Mouse (Mus musculus): ENCODE results near the gene Slc29a3. TPM values are rescaled to one million over a fixed set of nuclear protein-coding genes. Genes with fewer than 3 reads are reported as not detected.

Slc29a3 gene
- 11.8 and 12.9 TPM in 2 replicates for polyA plus RNA-seq (2015; fragmentation: Nextera tagmentation; extraction: Ambion mirVana)

GRCm38 (mm10) chr10:60752040-60753020 lies at the start of gene Slc29a3:
Slc29a3 (minus strand) TSS chr10:60752794.
- Histone ChIP-seq H3K4me1 (replicated peaks) (peaks cover 52% of the 10 kb centered on the region), H3K27me3 (no peaks in the 10 kb centered on the region), H3K4me2 (peak within 1 kb of the TSS; percentile 81), H3K27ac (replicated peaks) (peak within 1 kb of the TSS; percentile 83), H3K9ac (peak within 1 kb of the TSS; percentile 87), H3K9me3 (no peaks in the 10 kb centered on the region), H3K4me3 (peak within 1 kb of the TSS; percentile 57), H3K36me3 (0 out of 2 replicates have a peak, but pooled peaks cover 7% of the 10 kb centered on the region)
- WGBS = 7% methylated on average over 41 of the region's 41 CpGs
- ATAC-seq (ENCODE audit: low read depth) = peak; percentile 94

- no peak overlapping the region for H3K27ac ChIP-seq (replicated peaks)
- WGBS = 68% methylated on average over 12 of the region's 12 CpGs
- no peaks in the 10 kb centered on the region for H3K9me3 ChIP-seq
- no peaks in the 10 kb centered on the region for H3K36me3 ChIP-seq
- H3K4me3 ChIP-seq = no peak overlapping the region
- H3K27me3 ChIP-seq = peaks cover 15% of the 10 kb centered on the region; the same call in 1 of the 2 replicates
- no peak for ATAC-seq (ENCODE audit: low read depth)
- H3K4me2 ChIP-seq = no peak overlapping the region
- peaks cover 65% of the 10 kb centered on the region for H3K4me1 ChIP-seq (replicated peaks)
- H3K9ac ChIP-seq = no peak overlapping the region
These were observed 49.4 kb upstream of the Slc29a3 start for GRCm38 (mm10) chr10:60801898-60802412.

GRCm38 (mm10) chr10:60801168-60801897 lies 48.7 kb upstream of the Slc29a3 start:
- peaks cover 61% of the 10 kb centered on the region for H3K4me1 ChIP-seq (replicated peaks)
- WGBS = 44% methylated on average over 11 of the region's 11 CpGs
- H3K9ac ChIP-seq = 0 out of 2 replicates have a peak overlapping the region, but pooled peaks have one; percentile 22
- ATAC-seq (ENCODE audit: low read depth) = peak; percentile 37; the same call in 1 of the 2 replicates
- H3K27me3 ChIP-seq = peaks cover 15% of the 10 kb centered on the region; the same call in 1 of the 2 replicates
- H3K27ac ChIP-seq (replicated peaks) = peak overlapping the region; percentile 46
- no peaks in the 10 kb centered on the region for H3K36me3 ChIP-seq
- no peak overlapping the region for H3K4me3 ChIP-seq
- H3K9me3 ChIP-seq = no peaks in the 10 kb centered on the region
- H3K4me2 ChIP-seq = no peak overlapping the region

- H3K4me3 ChIP-seq = no peak overlapping the region
- peaks cover 15% of the 10 kb centered on the region; the same call in 1 of the 2 replicates for H3K27me3 ChIP-seq
- ATAC-seq (ENCODE audit: low read depth) = peak; percentile 6; the same call in 1 of the 2 replicates
- 0 out of 2 replicates have a peak overlapping the region, but pooled peaks have one; percentile 22 for H3K9ac ChIP-seq
- H3K9me3 ChIP-seq = no peaks in the 10 kb centered on the region
- 9% methylated on average over 19 of the region's 19 CpGs for WGBS
- no peak overlapping the region for H3K4me2 ChIP-seq
- peak overlapping the region; percentile 46 for H3K27ac ChIP-seq (replicated peaks)
- peaks cover 53% of the 10 kb centered on the region for H3K4me1 ChIP-seq (replicated peaks)
- H3K36me3 ChIP-seq = no peaks in the 10 kb centered on the region
These were observed 47.9 kb upstream of the Slc29a3 start for GRCm38 (mm10) chr10:60800295-60801167.

GRCm38 (mm10) chr10:60797682-60798422 lies 45.3 kb upstream of the Slc29a3 start:
- no peaks in the 10 kb centered on the region for H3K9me3 ChIP-seq
- H3K4me2 ChIP-seq = no peak overlapping the region
- 88% methylated on average over 14 of the region's 14 CpGs for WGBS
- ATAC-seq (ENCODE audit: low read depth) = no peak
- peaks cover 24% of the 10 kb centered on the region for H3K27me3 ChIP-seq
- H3K4me1 ChIP-seq (replicated peaks) = peaks cover 49% of the 10 kb centered on the region
- no peaks in the 10 kb centered on the region for H3K36me3 ChIP-seq
- no peak overlapping the region for H3K27ac ChIP-seq (replicated peaks)
- no peak overlapping the region for H3K4me3 ChIP-seq
- H3K9ac ChIP-seq = no peak overlapping the region

GRCm38 (mm10) chr10:60796474-60796873 lies 43.9 kb upstream of the Slc29a3 start:
- no peak for ATAC-seq (ENCODE audit: low read depth)
- no peak overlapping the region for H3K27ac ChIP-seq (replicated peaks)
- peaks cover 53% of the 10 kb centered on the region for H3K4me1 ChIP-seq (replicated peaks)
- H3K9ac ChIP-seq = no peak overlapping the region
- no peaks in the 10 kb centered on the region for H3K36me3 ChIP-seq
- H3K4me3 ChIP-seq = no peak overlapping the region
- 84% methylated on average over 7 of the region's 7 CpGs for WGBS
- H3K27me3 ChIP-seq = peaks cover 27% of the 10 kb centered on the region
- H3K9me3 ChIP-seq = no peaks in the 10 kb centered on the region
- no peak overlapping the region for H3K4me2 ChIP-seq

GRCm38 (mm10) chr10:60796028-60796427 lies 43.4 kb upstream of the Slc29a3 start:
- Histone ChIP-seq H3K4me1 (replicated peaks) (peaks cover 49% of the 10 kb centered on the region), H3K9me3 (no peaks in the 10 kb centered on the region), H3K27ac (replicated peaks) (no peak overlapping the region), H3K4me3 (no peak overlapping the region), H3K27me3 (peaks cover 23% of the 10 kb centered on the region), H3K4me2 (no peak overlapping the region), H3K9ac (no peak overlapping the region), H3K36me3 (no peaks in the 10 kb centered on the region)
- WGBS = 57% methylated on average over 5 of the region's 5 CpGs
- ATAC-seq (ENCODE audit: low read depth) = no peak

GRCm38 (mm10) chr10:60794792-60795191 lies 42.2 kb upstream of the Slc29a3 start:
- H3K4me1 ChIP-seq (replicated peaks) = peaks cover 36% of the 10 kb centered on the region
- no peaks in the 10 kb centered on the region for H3K9me3 ChIP-seq
- H3K9ac ChIP-seq = no peak overlapping the region; the same call in 1 of the 2 replicates
- H3K4me3 ChIP-seq = no peak overlapping the region
- no peak overlapping the region for H3K27ac ChIP-seq (replicated peaks)
- H3K4me2 ChIP-seq = no peak overlapping the region
- H3K27me3 ChIP-seq = peaks cover 19% of the 10 kb centered on the region; the same call in 1 of the 2 replicates
- H3K36me3 ChIP-seq = no peaks in the 10 kb centered on the region
- no peak for ATAC-seq (ENCODE audit: low read depth)
- WGBS = 40% methylated on average over 8 of the region's 8 CpGs

GRCm38 (mm10) chr10:60794374-60794773 lies 41.8 kb upstream of the Slc29a3 start:
- ATAC-seq (ENCODE audit: low read depth) = no peak; the same call in 1 of the 2 replicates
- Histone ChIP-seq H3K9me3 (no peaks in the 10 kb centered on the region), H3K4me1 (replicated peaks) (peaks cover 32% of the 10 kb centered on the region), H3K4me3 (no peak overlapping the region), H3K4me2 (no peak overlapping the region), H3K27ac (replicated peaks) (no peak overlapping the region), H3K36me3 (no peaks in the 10 kb centered on the region), H3K9ac (no peak overlapping the region; the same call in 1 of the 2 replicates), H3K27me3 (peaks cover 19% of the 10 kb centered on the region; the same call in 1 of the 2 replicates)
- 15% methylated on average over 11 of the region's 11 CpGs for WGBS

- no peaks in the 10 kb centered on the region for H3K36me3 ChIP-seq
- H3K27ac ChIP-seq (replicated peaks) = no peak overlapping the region
- peaks cover 19% of the 10 kb centered on the region; the same call in 1 of the 2 replicates for H3K27me3 ChIP-seq
- H3K9ac ChIP-seq = no peak overlapping the region
- ATAC-seq (ENCODE audit: low read depth) = no peak
- H3K4me1 ChIP-seq (replicated peaks) = peaks cover 28% of the 10 kb centered on the region
- WGBS = 8% methylated on average over 11 of the region's 11 CpGs
- H3K4me3 ChIP-seq = no peak overlapping the region
- H3K9me3 ChIP-seq = no peaks in the 10 kb centered on the region
- H3K4me2 ChIP-seq = no peak overlapping the region
These were observed 40.2 kb upstream of the Slc29a3 start for GRCm38 (mm10) chr10:60792841-60793240.
